ENCODE assay signal across 7 mouse cellular contexts in genomic region chr14:32201791-32202451, GRCm38 (mm10). TPM values are rescaled to one million over a fixed set of nuclear protein-coding genes. Genes with fewer than 3 reads are reported as not detected.
DNase-seq lines count a peak whose midpoint lies in the region; ATAC-seq and TF ChIP-seq lines count a peak whose summit lies in the region.

Gene Timm23, minus strand, starts transcription at chr14:32201898.
Gene Parg, plus strand, starts transcription at chr14:32201949.

- H3K27ac ChIP-seq in intestine, postnatal 0 days (ENCODE audit: low read depth, low read length): peak within 1 kb of the TSS; percentile 88
- peak within 1 kb of the TSS; percentile 71 for H3K27ac ChIP-seq in midbrain, embryonic 12.5 days (replicated peaks)
- H3K27ac ChIP-seq in small intestine, adult 2 months (ENCODE audit: insufficient read depth, low read depth, low read length): peak within 1 kb of the TSS; percentile 64

- TF ChIP-seq POLR2A in small intestine, adult 2 months (IDR thresholded peaks at IDR 0.05; ENCODE audit: low read depth, low read length): no peak

- H3K4me2 ChIP-seq in intestine, postnatal 0 days (replicated peaks; ENCODE audit: low read depth): peak within 1 kb of the TSS; percentile 82
- H3K4me2 ChIP-seq in midbrain, embryonic 12.5 days (replicated peaks): peak within 1 kb of the TSS; percentile 93

- peak within 1 kb of the TSS; percentile 98 for H3K4me3 ChIP-seq in intestine, postnatal 0 days (ENCODE audit: low read depth, low read length)
- H3K4me3 ChIP-seq in midbrain, embryonic 12.5 days: peak within 1 kb of the TSS; percentile 98
- H3K4me3 ChIP-seq in small intestine, adult 2 months (ENCODE audit: low read depth, low read length): peak within 1 kb of the TSS; percentile 100

- H3K4me1 ChIP-seq in intestine, postnatal 0 days (replicated peaks; ENCODE audit: control insufficient read depth, insufficient read depth, low read length): peaks cover 3% of the 10 kb centered on the region; the same call in 1 of the 2 replicates
- H3K4me1 ChIP-seq in midbrain, embryonic 12.5 days: peaks cover 25% of the 10 kb centered on the region
- peaks cover 10% of the 10 kb centered on the region; the same call in 1 of the 2 replicates for H3K4me1 ChIP-seq in small intestine, adult 2 months (ENCODE audit: control insufficient read depth, insufficient read depth, insufficient read length, low read length)

- under 1% methylated on average over 69 of the region's 77 CpGs for WGBS in intestine, postnatal 0 days
- under 1% methylated on average over 57 of the region's 77 CpGs for whole genome bisulfite sequencing in midbrain, embryonic 12.5 days
- under 1% methylated on average over 77 of the region's 77 CpGs for WGBS in small intestine, adult 2 months

- TF ChIP-seq CTCF in intestine, postnatal 0 days (IDR thresholded peaks at IDR 0.05; ENCODE audit: low read depth): no peak
- TF ChIP-seq CTCF in small intestine, adult 2 months (IDR thresholded peaks at IDR 0.05; ENCODE audit: extremely low read depth, insufficient read length, insufficient replicate concordance, low read depth, low read length): no peak

- peaks cover 15% of the 10 kb centered on the region for H3K36me3 ChIP-seq in intestine, postnatal 0 days (ENCODE audit: control insufficient read depth, insufficient read depth)
- H3K36me3 ChIP-seq in midbrain, embryonic 12.5 days: peaks cover 27% of the 10 kb centered on the region
- H3K36me3 ChIP-seq in small intestine, adult 2 months (ENCODE audit: control insufficient read depth, insufficient read depth, low read length): peaks cover 14% of the 10 kb centered on the region

- H3K9ac ChIP-seq in intestine, postnatal 0 days (ENCODE audit: low read depth, low read length): peak within 1 kb of the TSS; percentile 97
- peak within 1 kb of the TSS; percentile 93 for H3K9ac ChIP-seq in midbrain, embryonic 12.5 days (replicated peaks)

- peak; percentile 94 for ATAC-seq in intestine, postnatal 0 days
- ATAC-seq in midbrain, embryonic 12.5 days (ENCODE audit: low FRiP score, low read depth): peak; percentile 95

- no peaks in the 10 kb centered on the region for H3K9me3 ChIP-seq in intestine, postnatal 0 days (ENCODE audit: control insufficient read depth)
- peaks cover 6% of the 10 kb centered on the region; the same call in 1 of the 2 replicates for H3K9me3 ChIP-seq in midbrain, embryonic 12.5 days

- H3K27me3 ChIP-seq in intestine, postnatal 0 days (replicated peaks; ENCODE audit: control insufficient read depth, insufficient read depth, low read length): no peaks in the 10 kb centered on the region
- H3K27me3 ChIP-seq in midbrain, embryonic 12.5 days: no peaks in the 10 kb centered on the region
- H3K27me3 ChIP-seq in small intestine, adult 2 months (ENCODE audit: control insufficient read depth, insufficient read depth, low read length): no peaks in the 10 kb centered on the region

- intact Hi-C loops in left cerebral cortex, postnatal 4 days (cut with DNase I): no loop called here

- DNase-seq in adrenal gland, adult 2 months: peak; percentile 93
- DNase-seq in embryo, embryonic 11.5 days (ENCODE audit: low read depth, low spot score): peak; percentile 78
- peak; percentile 72 to 89 for DNase-seq in gastrocnemius, postnatal 4 days (ENCODE audit: low spot score in 2 of 2)
- peak; percentile 86 for DNase-seq in left cerebral cortex, postnatal 4 days

RNA-seq across cellular contexts. Expression of gene Timm23, which starts in this region (rescaled TPM):
- 100 to 1,000 TPM; 150 to 152 TPM for total RNA-seq in adrenal gland, adult 2 months (2021)
- polyA plus RNA-seq in adrenal gland, adult 2 months (2012; rRNA removed): 165 TPM in 2 replicates
- total RNA-seq in gastrocnemius, postnatal 4 days (2021): 100 to 1,000 TPM; 117 to 139 TPM
- polyA plus RNA-seq in intestine, postnatal 0 days (2015; fragmentation: Nextera tagmentation; extraction: Ambion mirVana): 196 and 209 TPM in 2 replicates
- 10 to 100 TPM; 58.9 to 81.0 TPM for total RNA-seq in left cerebral cortex, postnatal 4 days (2021)
- 211 and 222 TPM in 2 replicates for polyA plus RNA-seq in midbrain, embryonic 12.5 days (2016; fragmentation: Nextera tagmentation; extraction: Ambion mirVana)
- polyA plus RNA-seq in small intestine, adult 2 months (2012; rRNA removed): 158 and 177 TPM in 2 replicates

RNA-seq across cellular contexts. Expression of gene Parg, which starts in this region (rescaled TPM):
- 10 to 100 TPM; 49.0 to 69.1 TPM for total RNA-seq in adrenal gland, adult 2 months (2021)
- polyA plus RNA-seq in adrenal gland, adult 2 months (2012; rRNA removed): 6.3 and 8.9 TPM in 2 replicates
- total RNA-seq in gastrocnemius, postnatal 4 days (2021): 10 to 100 TPM; 25.9 to 32.2 TPM
- 15.7 and 19.7 TPM in 2 replicates for polyA plus RNA-seq in intestine, postnatal 0 days (2015; fragmentation: Nextera tagmentation; extraction: Ambion mirVana)
- total RNA-seq in left cerebral cortex, postnatal 4 days (2021): 10 to 100 TPM; 42.8 to 44.2 TPM
- 61.5 and 66.7 TPM in 2 replicates for polyA plus RNA-seq in midbrain, embryonic 12.5 days (2016; fragmentation: Nextera tagmentation; extraction: Ambion mirVana)
- polyA plus RNA-seq in small intestine, adult 2 months (2012; rRNA removed): 2.4 and 3.0 TPM in 2 replicates

Comparison
In these comparisons a context has a peak if more than half of its experiments do, and no peak if none do; other contexts are left out.
1. Peak in every context shown above with its lines: DNase-seq, ATAC-seq, H3K4me3 ChIP-seq and H3K27ac ChIP-seq.